Mouse (Mus musculus) heart, embryonic 10.5 days (tissue): ENCODE measurements around the gene E2f7. TPM values are rescaled to one million over a fixed set of nuclear protein-coding genes. Genes with fewer than 3 reads are reported as not detected.

Experiments used
- DNase-seq: peaks from one replicate; pipeline ENCODE4 v3.0.0-alpha.2; 2017; ENCODE audit warnings: low spot score
- H3K27ac ChIP-seq: fragments of 300-500 bp; sonication (generic); 2 replicates; pipeline ENCODE4 v1.5.1; 2016; ENCODE audit warnings: mild to moderate bottlenecking
- H3K27me3 ChIP-seq: fragments of 300-500 bp; sonication (generic); 2 replicates; pipeline ENCODE4 v1.6.1; 2016; ENCODE audit warnings: mild to moderate bottlenecking; ENCODE audit not compliant: poor library complexity, insufficient read depth, severe bottlenecking
- H3K36me3 ChIP-seq: fragments of 300-500 bp; sonication (generic); 2 replicates; pipeline ENCODE4 v1.6.1; 2016; ENCODE audit warnings: mild to moderate bottlenecking, moderate library complexity
- H3K4me1 ChIP-seq: fragments of 300-500 bp; sonication (generic); 2 replicates; pipeline ENCODE4 v1.6.1; 2016; ENCODE audit warnings: mild to moderate bottlenecking
- H3K4me3 ChIP-seq: fragments of 300-500 bp; sonication (generic); 2 replicates; pipeline ENCODE4 v1.5.1; 2016; ENCODE audit warnings: mild to moderate bottlenecking, moderate library complexity
- H3K9me3 ChIP-seq: fragments of 300-500 bp; sonication (generic); 2 replicates; pipeline ENCODE4 v1.6.1; 2016; ENCODE audit warnings: mild to moderate bottlenecking, moderate library complexity
- WGBS: fragments of 180-500 bp; shearing (Covaris S2); methylation state at CpG from one replicate; pipeline ENCODE4 v1.1.7; 2016; 5-methylcytosine and 5-hydroxymethylcytosine counted together
- polyA plus RNA-seq: library from polyadenylated mRNA; unstranded; fragments of >200 nt; fragmentation: Nextera tagmentation; extraction: Ambion mirVana; gene quantifications from 2 replicates; pipeline ENCODE4 v1.2.1, GENCODE M21; 2016

Gene E2f7
- polyA plus RNA-seq, 1 experiment from 2014 or later = 32.4 TPM

DNA sequence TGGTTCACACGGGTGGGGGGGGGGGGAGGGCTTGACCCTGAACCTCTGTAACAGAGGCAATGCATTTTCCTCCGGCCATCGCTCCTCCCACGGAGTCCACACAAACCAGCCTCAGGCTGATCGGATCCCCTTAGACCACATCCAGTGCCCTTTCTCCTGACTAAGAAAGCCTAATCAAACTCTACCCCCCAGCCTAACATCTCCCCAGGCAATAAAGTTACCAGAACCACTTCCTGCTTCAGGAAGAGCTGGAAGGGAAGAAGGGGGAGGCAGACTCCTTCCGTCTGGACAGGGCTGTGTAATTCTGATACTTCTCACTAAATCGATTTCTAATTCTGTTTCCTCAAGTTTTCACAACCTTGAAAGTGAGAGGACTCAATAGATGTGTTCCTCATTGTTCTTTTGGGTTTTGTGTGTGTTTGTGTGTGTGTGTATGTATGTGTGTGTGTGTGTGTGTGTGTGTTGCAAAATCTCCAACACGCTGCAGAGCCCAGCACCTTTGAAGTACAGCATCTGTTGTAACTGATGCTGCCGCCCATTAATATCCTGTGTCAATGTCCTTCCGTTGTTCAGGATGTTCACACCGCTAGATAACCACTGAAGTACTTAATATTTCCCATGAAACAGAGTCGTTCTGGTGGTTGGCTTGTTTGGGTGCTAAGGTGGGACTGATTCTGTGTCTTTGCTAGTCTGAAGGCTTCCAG lies 43.0 kb downstream of the E2f7 start:
- Histone ChIP-seq H3K4me1 (peaks cover 7% of the 10 kb centered on the region; the same call in 1 of the 2 replicates), H3K27ac (0 out of 2 replicates have a peak overlapping the region, but pooled peaks have one; percentile 36), H3K36me3 (peaks cover 23% of the 10 kb centered on the region), H3K4me3 (no peak overlapping the region), H3K9me3 (no peaks in the 10 kb centered on the region), H3K27me3 (no peaks in the 10 kb centered on the region)
- DNase-seq = no peak
- 72% methylated on average over 12 of the region's 12 CpGs for WGBS

DNA sequence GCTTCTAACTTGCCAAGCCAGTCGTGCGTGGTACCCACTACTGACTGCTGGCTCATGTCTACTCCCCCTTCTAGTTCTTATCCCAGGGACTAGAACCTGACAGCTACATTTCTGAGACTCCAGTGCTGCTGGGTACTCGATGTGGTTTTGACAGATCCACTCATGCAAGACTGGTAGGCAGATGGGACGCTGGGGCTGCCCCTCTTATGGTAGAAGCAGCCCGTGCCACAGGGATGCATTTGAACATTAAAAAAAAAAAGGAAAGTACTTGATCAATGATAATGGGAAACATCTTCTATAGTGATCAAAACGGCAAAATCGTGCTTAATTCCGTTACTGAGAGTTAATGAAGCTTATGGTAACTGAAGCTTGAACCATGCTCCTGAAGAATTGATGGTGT lies 44.4 kb downstream of the E2f7 start:
- no peak overlapping the region for H3K27ac ChIP-seq
- no peak for DNase-seq
- no peaks in the 10 kb centered on the region for H3K9me3 ChIP-seq
- H3K4me3 ChIP-seq = no peak overlapping the region
- peaks cover 7% of the 10 kb centered on the region; the same call in 1 of the 2 replicates for H3K4me1 ChIP-seq
- H3K36me3 ChIP-seq = peaks cover 11% of the 10 kb centered on the region
- H3K27me3 ChIP-seq = no peaks in the 10 kb centered on the region
- 90% methylated on average over 8 of the region's 8 CpGs for WGBS

DNA sequence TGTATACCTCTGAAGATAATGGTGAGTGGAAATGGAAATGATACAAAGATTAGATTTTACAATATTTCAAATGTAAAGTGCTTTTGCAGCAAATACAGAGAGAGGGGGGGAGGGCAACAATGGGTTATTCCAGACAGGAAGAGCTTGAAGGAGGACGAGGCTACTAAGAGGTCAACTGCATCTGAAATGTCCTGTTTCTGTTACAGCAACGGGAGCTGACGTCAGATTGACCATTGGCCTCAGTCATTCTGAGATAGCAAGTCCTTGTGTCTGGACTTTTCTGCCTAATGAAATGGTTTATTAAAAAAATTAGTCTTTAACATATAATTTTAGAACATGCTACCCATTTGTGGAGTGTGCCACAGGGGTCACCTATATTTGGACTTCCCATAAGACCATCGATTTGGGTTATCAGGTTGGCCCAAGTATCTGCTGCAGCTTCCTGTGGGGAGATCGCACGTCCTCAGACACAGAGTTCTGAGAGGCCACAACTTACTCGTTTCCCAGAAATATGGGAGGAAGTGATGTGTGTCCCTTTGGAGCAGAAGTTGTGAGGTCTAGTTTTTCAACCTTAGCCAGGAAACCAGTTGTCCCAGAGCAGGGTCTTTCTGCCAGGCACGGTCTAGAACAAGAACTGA lies 48.0 kb downstream of the E2f7 start:
- no peaks in the 10 kb centered on the region for H3K27me3 ChIP-seq
- no peaks in the 10 kb centered on the region for H3K36me3 ChIP-seq
- H3K4me1 ChIP-seq = peaks cover 7% of the 10 kb centered on the region; the same call in 1 of the 2 replicates
- WGBS = 59% methylated on average over 8 of the region's 8 CpGs
- H3K4me3 ChIP-seq = no peak overlapping the region
- H3K9me3 ChIP-seq = no peaks in the 10 kb centered on the region
- H3K27ac ChIP-seq = no peak overlapping the region
- DNase-seq = peak; percentile 65

DNA sequence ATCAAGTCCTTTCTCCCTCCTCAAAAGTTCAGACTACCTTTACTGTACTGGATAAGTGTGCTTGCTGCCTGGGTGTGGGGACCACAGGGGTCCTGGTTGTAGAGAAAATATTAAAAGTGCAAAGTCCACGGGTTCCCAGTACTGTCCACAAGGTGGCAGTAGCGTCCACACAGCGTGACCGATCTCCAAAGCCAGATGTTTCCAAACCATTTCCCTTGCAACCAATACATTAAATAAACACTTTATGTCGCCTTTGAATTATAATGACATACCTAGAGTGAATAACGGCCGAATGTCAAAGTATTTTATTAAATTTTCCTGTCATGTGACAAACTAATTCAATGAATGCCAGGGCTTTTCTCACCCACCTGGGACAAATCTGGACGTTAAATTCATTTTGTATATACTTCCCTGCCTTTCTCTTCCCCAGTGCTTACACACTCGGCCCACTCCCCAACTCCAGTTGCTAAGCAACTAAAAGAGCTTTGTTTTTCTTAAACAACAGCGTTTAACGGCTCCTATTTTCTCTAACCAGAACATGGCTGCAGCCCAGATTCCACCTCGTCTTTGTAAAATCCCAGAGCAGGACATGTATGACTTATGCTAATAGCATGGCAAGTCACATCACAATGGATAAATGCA lies 49.4 kb downstream of the E2f7 start:
- H3K36me3 ChIP-seq = no peaks in the 10 kb centered on the region
- no peak overlapping the region for H3K4me3 ChIP-seq
- WGBS = 21% methylated on average over 12 of the region's 12 CpGs
- no peak overlapping the region for H3K27ac ChIP-seq
- peak; percentile 20 for DNase-seq
- H3K9me3 ChIP-seq = no peaks in the 10 kb centered on the region
- H3K27me3 ChIP-seq = no peaks in the 10 kb centered on the region
- 0 out of 2 replicates have a peak, but pooled peaks cover 6% of the 10 kb centered on the region for H3K4me1 ChIP-seq

DNA sequence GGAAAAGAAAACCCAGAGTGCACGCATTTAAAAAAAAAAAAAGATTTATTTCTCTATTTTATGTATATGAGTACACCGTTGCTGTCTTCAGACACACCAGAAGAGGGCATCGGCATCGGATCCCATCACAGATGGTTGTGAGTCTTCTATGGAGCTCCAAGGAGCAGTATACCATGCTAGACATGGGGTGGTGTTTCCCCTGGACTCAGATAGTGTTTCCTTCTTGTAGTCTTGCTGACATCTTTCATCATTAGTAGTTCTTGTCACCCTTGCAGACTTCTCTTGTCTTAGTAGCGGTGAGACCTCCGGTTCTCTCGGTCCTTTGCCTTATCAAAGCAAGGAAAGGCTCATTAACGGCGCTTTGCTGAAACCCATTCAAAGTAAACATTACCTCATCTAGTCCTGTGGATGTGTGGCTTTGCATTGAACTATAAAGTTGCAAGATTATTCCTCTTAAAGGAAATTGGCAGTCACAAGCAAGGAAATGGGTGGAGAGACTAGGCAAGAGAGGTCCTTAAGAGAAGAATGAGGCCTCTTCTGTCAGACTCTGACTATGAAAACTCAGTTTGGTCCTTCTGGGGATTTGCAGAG lies 50.1 kb downstream of the E2f7 start:
- no peaks in the 10 kb centered on the region for H3K27me3 ChIP-seq
- H3K4me1 ChIP-seq = 0 out of 2 replicates have a peak, but pooled peaks cover 6% of the 10 kb centered on the region
- no peak for DNase-seq
- peak overlapping the region; percentile 42; the same call in 1 of the 2 replicates for H3K27ac ChIP-seq
- no peak overlapping the region for H3K4me3 ChIP-seq
- 60% methylated on average over 9 of the region's 9 CpGs for WGBS
- no peaks in the 10 kb centered on the region for H3K36me3 ChIP-seq
- no peaks in the 10 kb centered on the region for H3K9me3 ChIP-seq

DNA sequence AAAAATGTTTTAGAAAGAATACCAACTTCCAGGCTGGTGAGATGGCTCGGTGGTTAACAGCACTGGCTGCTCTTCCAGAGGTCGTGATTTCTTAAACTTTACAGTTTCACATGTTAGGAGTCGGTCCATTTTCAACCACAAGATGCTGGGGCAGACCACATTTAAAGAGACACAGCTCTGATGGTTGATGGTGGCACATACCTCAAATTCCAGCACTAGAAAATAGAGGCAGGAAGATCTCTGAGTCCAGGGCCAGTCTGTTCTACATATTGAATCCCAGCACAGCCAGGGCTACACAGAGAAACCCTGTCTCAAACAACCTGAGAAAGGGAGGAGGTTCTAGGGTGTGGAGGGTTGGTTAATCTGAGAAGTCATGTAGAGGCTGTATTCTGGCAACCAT lies 56.1 kb downstream of the E2f7 start:
- H3K9me3 ChIP-seq = no peaks in the 10 kb centered on the region
- no peak for DNase-seq

DNA sequence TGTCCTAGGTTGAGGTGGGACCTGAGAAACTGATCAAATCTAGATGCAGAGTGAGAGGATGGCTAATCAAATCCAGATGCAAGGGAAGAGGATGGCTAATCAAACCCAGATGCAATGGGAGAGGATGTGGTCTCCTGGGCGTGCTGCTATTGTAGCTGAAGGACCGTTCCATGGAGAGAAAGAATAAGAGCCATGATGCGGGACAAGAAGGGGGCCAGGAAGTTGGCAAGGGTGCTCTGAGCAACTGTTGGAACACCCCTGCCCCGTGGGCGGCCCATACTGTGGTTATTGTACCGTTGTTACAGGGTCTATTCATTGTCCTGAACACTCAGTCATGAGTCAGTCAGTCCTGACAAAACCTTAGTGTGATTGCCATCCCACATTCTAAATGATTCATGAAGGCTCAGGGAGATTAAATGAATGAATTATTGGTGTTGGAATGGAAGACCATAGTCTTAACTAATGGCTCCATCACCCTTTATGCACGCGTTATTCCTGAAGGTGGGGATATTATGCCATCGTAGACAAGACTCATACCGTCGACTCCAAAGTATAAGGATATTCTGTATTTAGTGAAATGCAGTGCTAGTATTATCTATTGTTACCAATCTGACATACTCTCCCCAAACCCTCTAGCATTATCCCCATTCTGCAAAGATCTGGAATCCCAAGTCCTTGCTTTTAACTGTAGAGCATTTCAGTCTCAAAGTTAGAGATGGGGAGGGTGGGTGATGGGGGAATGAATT lies 59.2 kb downstream of the E2f7 start:
- no peak overlapping the region for H3K27ac ChIP-seq
- H3K36me3 ChIP-seq = no peaks in the 10 kb centered on the region
- WGBS = 86% methylated on average over 11 of the region's 11 CpGs
- no peaks in the 10 kb centered on the region for H3K9me3 ChIP-seq
- DNase-seq = no peak
- H3K27me3 ChIP-seq = no peaks in the 10 kb centered on the region
- H3K4me3 ChIP-seq = no peak overlapping the region
- H3K4me1 ChIP-seq = peaks cover 9% of the 10 kb centered on the region

More for the DNA sequence above, 56.1 kb downstream of the E2f7 start:
- Histone ChIP-seq H3K27ac (no peak overlapping the region), H3K4me1 (peaks cover 9% of the 10 kb centered on the region), H3K4me3 (no peak overlapping the region), H3K36me3 (no peaks in the 10 kb centered on the region), H3K27me3 (no peaks in the 10 kb centered on the region)
- WGBS = 82% methylated on average over 3 of the region's 3 CpGs

DNA sequence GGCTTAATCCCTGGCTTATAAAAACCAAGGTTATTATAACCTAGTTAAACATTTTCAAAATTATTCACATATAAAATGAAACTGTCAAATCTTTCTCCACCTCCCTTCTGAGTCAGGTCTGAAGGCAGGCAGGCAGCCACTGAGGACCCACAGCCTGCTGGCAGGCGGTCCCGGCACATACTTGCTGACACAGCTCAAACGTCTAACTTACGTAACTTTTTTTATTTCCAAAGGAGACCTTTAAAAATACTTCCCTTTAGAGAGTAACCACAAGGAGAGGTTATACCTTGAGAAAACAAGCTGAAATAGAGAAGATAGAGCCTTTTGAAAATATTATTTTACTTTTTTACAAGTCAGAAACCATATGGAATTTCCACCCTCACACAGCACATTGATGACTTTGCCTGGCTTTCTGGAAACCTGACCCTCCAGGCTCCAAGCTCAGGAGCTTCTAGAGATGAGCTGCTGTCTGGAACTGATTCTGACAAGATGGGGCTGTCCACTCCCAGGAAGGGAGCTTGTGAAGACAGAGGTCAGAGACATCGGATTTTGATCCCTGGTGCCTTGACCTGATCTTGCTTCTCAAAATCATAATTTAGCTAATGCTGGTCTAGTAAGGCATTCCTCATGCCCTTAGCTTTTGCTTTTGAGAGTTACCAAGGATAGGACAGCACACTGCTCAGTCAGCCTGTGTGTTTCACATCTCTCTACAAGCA lies 59.9 kb downstream of the E2f7 start:
- H3K27ac ChIP-seq = no peak overlapping the region
- H3K9me3 ChIP-seq = no peaks in the 10 kb centered on the region
- 59% methylated on average over 5 of the region's 5 CpGs for WGBS
- H3K27me3 ChIP-seq = no peaks in the 10 kb centered on the region
- H3K36me3 ChIP-seq = no peaks in the 10 kb centered on the region
- H3K4me1 ChIP-seq = peaks cover 9% of the 10 kb centered on the region
- DNase-seq = no peak
- H3K4me3 ChIP-seq = no peak overlapping the region

DNA sequence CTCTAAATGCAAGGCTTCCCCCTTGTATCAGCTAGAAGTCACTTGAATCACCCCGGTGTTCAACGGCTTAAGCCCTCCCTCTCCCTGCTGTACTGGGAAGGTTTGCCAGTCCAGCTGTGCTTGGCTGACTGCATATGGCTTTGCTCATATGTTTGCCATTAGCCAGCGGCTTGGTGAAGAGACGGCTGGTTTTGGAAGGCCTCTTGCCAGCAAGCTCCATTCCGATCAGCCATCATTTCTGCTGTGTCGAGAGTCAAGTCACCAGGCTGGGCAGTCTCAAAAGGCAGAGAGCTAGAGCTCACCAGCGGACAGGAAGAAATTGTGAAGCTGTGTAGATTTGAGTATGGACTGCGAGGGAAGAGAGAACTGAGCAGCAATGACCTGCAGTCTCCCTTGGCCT lies 61.2 kb downstream of the E2f7 start:
- no peak overlapping the region for H3K27ac ChIP-seq
- H3K36me3 ChIP-seq = no peaks in the 10 kb centered on the region
- no peaks in the 10 kb centered on the region for H3K27me3 ChIP-seq
- WGBS = 82% methylated on average over 8 of the region's 8 CpGs
- no peak overlapping the region for H3K4me3 ChIP-seq
- no peak for DNase-seq
- peaks cover 9% of the 10 kb centered on the region for H3K4me1 ChIP-seq
- H3K9me3 ChIP-seq = no peaks in the 10 kb centered on the region

DNA sequence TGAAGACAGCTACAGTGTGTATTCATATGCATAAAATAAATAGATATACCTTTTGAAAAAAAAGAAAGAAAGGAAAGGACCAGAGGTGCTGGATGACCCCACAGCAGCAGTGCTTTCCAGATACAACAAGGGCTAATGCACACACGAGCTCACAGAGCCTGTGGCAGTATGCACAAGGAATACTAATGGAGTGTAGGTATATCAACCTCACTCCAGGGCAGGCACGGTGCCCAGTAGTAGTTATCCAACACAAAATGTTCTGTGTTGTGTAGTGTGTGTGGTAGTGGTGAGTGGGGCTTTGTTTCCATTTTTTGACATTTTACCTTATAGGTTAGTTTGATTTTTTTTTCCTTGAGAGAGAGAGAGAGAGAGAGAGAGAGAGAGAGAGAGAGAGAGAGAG lies 65.3 kb downstream of the E2f7 start:
- Histone ChIP-seq H3K4me3 (no peak overlapping the region), H3K4me1 (peaks cover 10% of the 10 kb centered on the region)
- DNase-seq = no peak

DNA sequence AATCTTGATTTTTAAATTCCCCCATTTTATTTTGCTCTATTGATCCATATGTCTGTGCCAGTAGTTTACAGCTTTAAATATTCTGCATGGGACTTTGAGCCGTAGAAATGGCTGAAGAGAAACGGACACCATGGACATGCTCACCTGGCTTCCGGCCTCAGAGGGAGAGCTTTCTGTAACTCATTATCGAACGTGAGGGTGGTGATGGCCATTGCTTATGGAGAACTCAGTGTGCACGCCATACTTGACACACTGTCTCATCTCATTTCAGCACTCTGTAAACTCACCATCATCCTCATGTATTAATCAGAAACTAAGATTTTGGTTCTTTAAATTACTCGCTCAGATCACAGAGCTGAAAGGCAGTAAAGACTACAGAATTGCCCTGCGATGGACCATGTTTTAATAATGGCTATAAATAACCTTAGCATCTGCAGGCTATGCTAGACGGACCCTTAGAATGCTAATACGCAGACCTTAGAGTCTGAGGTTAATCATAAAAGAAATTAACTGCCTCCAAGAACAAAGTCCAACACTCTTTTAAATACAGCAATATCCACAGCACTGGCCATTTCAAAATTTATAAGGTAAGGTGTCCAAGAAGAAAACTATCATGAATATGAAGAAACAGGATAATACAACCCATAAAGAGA lies 66.1 kb downstream of the E2f7 start:
- H3K9me3 ChIP-seq = no peaks in the 10 kb centered on the region
- peaks cover 4% of the 10 kb centered on the region; the same call in 1 of the 2 replicates for H3K4me1 ChIP-seq
- no peak overlapping the region for H3K4me3 ChIP-seq
- no peak overlapping the region for H3K27ac ChIP-seq
- DNase-seq = no peak
- no peaks in the 10 kb centered on the region for H3K27me3 ChIP-seq
- H3K36me3 ChIP-seq = no peaks in the 10 kb centered on the region
- 83% methylated on average over 10 of the region's 10 CpGs for WGBS

More for the DNA sequence above, 65.3 kb downstream of the E2f7 start:
- H3K9me3 ChIP-seq = no peaks in the 10 kb centered on the region
- no peaks in the 10 kb centered on the region for H3K36me3 ChIP-seq
- WGBS = 73% methylated on average over 2 of the region's 2 CpGs
- no peak overlapping the region for H3K27ac ChIP-seq
- no peaks in the 10 kb centered on the region for H3K27me3 ChIP-seq
